Mouse (Mus musculus): ENCODE data around the gene Pde4c. TPM values are rescaled to one million over a fixed set of nuclear protein-coding genes. Genes with fewer than 3 reads are reported as not detected.

Gene Pde4c
- polyA plus RNA-seq, 1 experiment: 6.8 TPM

GRCm38 (mm10) chr8:70767503-70767902, 44.0 kb downstream of the Pde4c start:
- Histone ChIP-seq H3K27me3 (ENCODE audit: control insufficient read depth, insufficient read depth, low read length) (no peaks in the 10 kb centered on the region), H3K4me1 (ENCODE audit: control insufficient read depth, insufficient read depth, insufficient read length, low read length) (peaks cover 34% of the 10 kb centered on the region), H3K27ac (ENCODE audit: insufficient read depth, low read depth, low read length) (peak overlapping the region; percentile 23; the same call in 1 of the 2 replicates), H3K4me3 (ENCODE audit: low read depth, low read length) (no peak overlapping the region), H3K36me3 (ENCODE audit: control insufficient read depth, insufficient read depth, low read length) (peaks cover 32% of the 10 kb centered on the region)
- 90% methylated on average over 6 of the region's 6 CpGs for WGBS
- TF ChIP-seq POLR2A (IDR thresholded peaks at IDR 0.05; ENCODE audit: low read depth, low read length) (no peak), CTCF (IDR thresholded peaks at IDR 0.05; ENCODE audit: extremely low read depth, insufficient read length, insufficient replicate concordance, low read depth, low read length) (no peak)

- WGBS: 91% methylated on average over 32 of the region's 32 CpGs
Observed at GRCm38 (mm10) chr8:70768231-70768776, 44.8 kb downstream of the Pde4c start.

GRCm38 (mm10) chr8:70768956-70769355, 45.4 kb downstream of the Pde4c start:
- no peak overlapping the region for H3K4me3 ChIP-seq (ENCODE audit: low read depth, low read length)
- H3K27ac ChIP-seq (ENCODE audit: insufficient read depth, low read depth, low read length): 0 out of 2 replicates have a peak overlapping the region, but pooled peaks have one; percentile 45
- peaks cover 26% of the 10 kb centered on the region for H3K36me3 ChIP-seq (ENCODE audit: control insufficient read depth, insufficient read depth, low read length)
- no peaks in the 10 kb centered on the region for H3K27me3 ChIP-seq (ENCODE audit: control insufficient read depth, insufficient read depth, low read length)
- WGBS: 79% methylated on average over 16 of the region's 16 CpGs
- TF ChIP-seq POLR2A (IDR thresholded peaks at IDR 0.05; ENCODE audit: low read depth, low read length): no peak
- no peak for TF ChIP-seq CTCF (IDR thresholded peaks at IDR 0.05; ENCODE audit: extremely low read depth, insufficient read length, insufficient replicate concordance, low read depth, low read length)
- peaks cover 40% of the 10 kb centered on the region for H3K4me1 ChIP-seq (ENCODE audit: control insufficient read depth, insufficient read depth, insufficient read length, low read length)

More at GRCm38 (mm10) chr8:70768231-70768776, 44.8 kb downstream of the Pde4c start:
- Histone ChIP-seq H3K36me3 (ENCODE audit: control insufficient read depth, insufficient read depth, low read length) (peaks cover 28% of the 10 kb centered on the region), H3K4me1 (ENCODE audit: control insufficient read depth, insufficient read depth, insufficient read length, low read length) (peaks cover 40% of the 10 kb centered on the region), H3K27me3 (ENCODE audit: control insufficient read depth, insufficient read depth, low read length) (no peaks in the 10 kb centered on the region), H3K4me3 (ENCODE audit: low read depth, low read length) (no peak overlapping the region), H3K27ac (ENCODE audit: insufficient read depth, low read depth, low read length) (peak overlapping the region; percentile 45; the same call in 1 of the 2 replicates)
- TF ChIP-seq CTCF (IDR thresholded peaks at IDR 0.05; ENCODE audit: extremely low read depth, insufficient read length, insufficient replicate concordance, low read depth, low read length) (no peak), POLR2A (IDR thresholded peaks at IDR 0.05; ENCODE audit: low read depth, low read length) (no peak)

- H3K4me1 ChIP-seq (ENCODE audit: control insufficient read depth, insufficient read depth, insufficient read length, low read length): peaks cover 43% of the 10 kb centered on the region
- H3K27me3 ChIP-seq (ENCODE audit: control insufficient read depth, insufficient read depth, low read length): no peaks in the 10 kb centered on the region
- H3K36me3 ChIP-seq (ENCODE audit: control insufficient read depth, insufficient read depth, low read length): peaks cover 26% of the 10 kb centered on the region
- no peak overlapping the region for H3K27ac ChIP-seq (ENCODE audit: insufficient read depth, low read depth, low read length)
- TF ChIP-seq CTCF (IDR thresholded peaks at IDR 0.05; ENCODE audit: extremely low read depth, insufficient read length, insufficient replicate concordance, low read depth, low read length): peak; percentile 100
- TF ChIP-seq POLR2A (IDR thresholded peaks at IDR 0.05; ENCODE audit: low read depth, low read length): no peak
- WGBS: 5% methylated on average over 26 of the region's 26 CpGs
- no peak overlapping the region for H3K4me3 ChIP-seq (ENCODE audit: low read depth, low read length)
Observed at GRCm38 (mm10) chr8:70769359-70769758, 45.8 kb downstream of the Pde4c start.

GRCm38 (mm10) chr8:70769858-70770257, 46.3 kb downstream of the Pde4c start:
- Histone ChIP-seq H3K27me3 (ENCODE audit: control insufficient read depth, insufficient read depth, low read length) (no peaks in the 10 kb centered on the region), H3K36me3 (ENCODE audit: control insufficient read depth, insufficient read depth, low read length) (peaks cover 26% of the 10 kb centered on the region), H3K4me1 (ENCODE audit: control insufficient read depth, insufficient read depth, insufficient read length, low read length) (peaks cover 42% of the 10 kb centered on the region), H3K27ac (ENCODE audit: insufficient read depth, low read depth, low read length) (no peak overlapping the region), H3K4me3 (ENCODE audit: low read depth, low read length) (no peak overlapping the region)
- WGBS: 83% methylated on average over 12 of the region's 12 CpGs
- TF ChIP-seq CTCF (IDR thresholded peaks at IDR 0.05; ENCODE audit: extremely low read depth, insufficient read length, insufficient replicate concordance, low read depth, low read length): no peak
- TF ChIP-seq POLR2A (IDR thresholded peaks at IDR 0.05; ENCODE audit: low read depth, low read length): no peak

- Histone ChIP-seq H3K27ac (ENCODE audit: insufficient read depth, low read depth, low read length) (no peak overlapping the region), H3K27me3 (ENCODE audit: control insufficient read depth, insufficient read depth, low read length) (no peaks in the 10 kb centered on the region), H3K4me1 (ENCODE audit: control insufficient read depth, insufficient read depth, insufficient read length, low read length) (peaks cover 42% of the 10 kb centered on the region), H3K4me3 (ENCODE audit: low read depth, low read length) (no peak overlapping the region), H3K36me3 (ENCODE audit: control insufficient read depth, insufficient read depth, low read length) (peaks cover 26% of the 10 kb centered on the region)
- TF ChIP-seq CTCF (IDR thresholded peaks at IDR 0.05; ENCODE audit: extremely low read depth, insufficient read length, insufficient replicate concordance, low read depth, low read length): no peak
- no peak for TF ChIP-seq POLR2A (IDR thresholded peaks at IDR 0.05; ENCODE audit: low read depth, low read length)
- 95% methylated on average over 13 of the region's 13 CpGs for WGBS
Observed at GRCm38 (mm10) chr8:70770748-70771147, 47.2 kb downstream of the Pde4c start.

GRCm38 (mm10) chr8:70771217-70771616, 47.7 kb downstream of the Pde4c start:
- Histone ChIP-seq H3K4me3 (ENCODE audit: low read depth, low read length) (no peak overlapping the region), H3K27me3 (ENCODE audit: control insufficient read depth, insufficient read depth, low read length) (no peaks in the 10 kb centered on the region), H3K36me3 (ENCODE audit: control insufficient read depth, insufficient read depth, low read length) (peaks cover 26% of the 10 kb centered on the region), H3K27ac (ENCODE audit: insufficient read depth, low read depth, low read length) (no peak overlapping the region), H3K4me1 (ENCODE audit: control insufficient read depth, insufficient read depth, insufficient read length, low read length) (peaks cover 45% of the 10 kb centered on the region)
- 71% methylated on average over 7 of the region's 7 CpGs for WGBS
- no peak for TF ChIP-seq CTCF (IDR thresholded peaks at IDR 0.05; ENCODE audit: extremely low read depth, insufficient read length, insufficient replicate concordance, low read depth, low read length)
- no peak for TF ChIP-seq POLR2A (IDR thresholded peaks at IDR 0.05; ENCODE audit: low read depth, low read length)
